Mouse (Mus musculus) adrenal gland, adult 2 months (tissue): ENCODE data around the gene Tbc1d25. TPM values are rescaled to one million over a fixed set of nuclear protein-coding genes. Genes with fewer than 3 reads are reported as not detected.

Experiments
- polyA plus RNA-seq: library from polyadenylated mRNA; depleted of rRNA; stranded (reverse); fragments of >200 nt; gene quantifications from 2 replicates; pipeline ENCODE4 v1.2.3, GENCODE M21; 2012; rRNA removed
- total RNA-seq, 2 experiments: library from RNA; stranded (reverse); gene quantifications; 2 replicates each; pipeline ENCODE4 v1.2.3; 2021

Tbc1d25 gene
- total and polyA plus RNA-seq, 3 experiments, result 8.8 to 12.9 (median 9.6) TPM

Other genes starting within 250 kb of the Tbc1d25 start
- gene Eras, start 247.6 kb downstream of the Tbc1d25 start, total RNA-seq, result not detected
- not detected in 2 replicates for gene Eras, start 247.6 kb downstream of the Tbc1d25 start, polyA plus RNA-seq
- gene Hdac6, start 228.3 kb downstream of the Tbc1d25 start, total RNA-seq, result 10 to 100 TPM; 13.3 to 16.1 TPM
- gene Hdac6, start 228.3 kb downstream of the Tbc1d25 start, polyA plus RNA-seq, result 23.2 and 25.2 TPM in 2 replicates
- gene Gata1, start 198.1 kb downstream of the Tbc1d25 start, total RNA-seq, result under 1 TPM in 1 of 2 experiments, not detected in 1; 0.48 TPM
- gene Gata1, start 198.1 kb downstream of the Tbc1d25 start, polyA plus RNA-seq, result 0.12 and 1.7 TPM in 2 replicates
- not detected for gene Glod5, start 157.7 kb downstream of the Tbc1d25 start, total RNA-seq
- not detected in 2 replicates for gene Glod5, start 157.7 kb downstream of the Tbc1d25 start, polyA plus RNA-seq
- 10 to 100 TPM in 1 of 2 experiments, 1 to 10 TPM in 1; 9.1 to 11.2 TPM for gene Suv39h1, start 101.4 kb downstream of the Tbc1d25 start, total RNA-seq
- 4.9 and 5.5 TPM in 2 replicates for gene Suv39h1, start 101.4 kb downstream of the Tbc1d25 start, polyA plus RNA-seq
- 1 to 10 TPM; 2.4 to 3.2 TPM for gene Was, start 85.7 kb downstream of the Tbc1d25 start, total RNA-seq
- gene Was, start 85.7 kb downstream of the Tbc1d25 start, polyA plus RNA-seq, result 2.1 and 2.5 TPM in 2 replicates
- gene Wdr13, start 43.3 kb downstream of the Tbc1d25 start, total RNA-seq, result 10 to 100 TPM; 52.4 to 57.7 TPM
- 213 and 220 TPM in 2 replicates for gene Wdr13, start 43.3 kb downstream of the Tbc1d25 start, polyA plus RNA-seq
- gene Rbm3, start 30.3 kb downstream of the Tbc1d25 start, total RNA-seq, result 100 to 1,000 TPM in 1 of 2 experiments, 10 to 100 TPM in 1; 54.5 to 106 TPM
- 28.5 and 30.7 TPM in 2 replicates for gene Rbm3, start 30.3 kb downstream of the Tbc1d25 start, polyA plus RNA-seq
- 100 to 1,000 TPM in 1 of 2 experiments, 10 to 100 TPM in 1; 55.1 to 112 TPM for gene Ebp, start 17.3 kb upstream of the Tbc1d25 start, total RNA-seq
- gene Ebp, start 17.3 kb upstream of the Tbc1d25 start, polyA plus RNA-seq, result 170 and 218 TPM in 2 replicates
- gene Porcn, start 30.3 kb upstream of the Tbc1d25 start, total RNA-seq, result 1 to 10 TPM; 7.1 to 8.7 TPM
- gene Porcn, start 30.3 kb upstream of the Tbc1d25 start, polyA plus RNA-seq, result 38.0 and 43.0 TPM in 2 replicates
- 10 to 100 TPM; 21.7 to 23.5 TPM for gene Ftsj1, start 76.2 kb upstream of the Tbc1d25 start, total RNA-seq
- gene Ftsj1, start 76.2 kb upstream of the Tbc1d25 start, polyA plus RNA-seq, result 26.1 and 37.8 TPM in 2 replicates
- gene Slc38a5, start 95.0 kb upstream of the Tbc1d25 start, total RNA-seq, result under 1 TPM in 1 of 2 experiments, not detected in 1; 0.32 TPM
- gene Slc38a5, start 95.0 kb upstream of the Tbc1d25 start, polyA plus RNA-seq, result 0.11 TPM in 1 of 2 replicates, not detected in the other
- gene Ssxb10, start 151.2 kb upstream of the Tbc1d25 start, total RNA-seq, result not detected
- not detected in 2 replicates for gene Ssxb10, start 151.2 kb upstream of the Tbc1d25 start, polyA plus RNA-seq
- not detected for gene Ssxb9, start 190.8 kb upstream of the Tbc1d25 start, total RNA-seq
- gene Ssxb9, start 190.8 kb upstream of the Tbc1d25 start, polyA plus RNA-seq, result not detected in 2 replicates
- gene Ssxb1, start 237.1 kb upstream of the Tbc1d25 start, total RNA-seq, result not detected
- gene Ssxb1, start 237.1 kb upstream of the Tbc1d25 start, polyA plus RNA-seq, result not detected in 2 replicates